Mouse (Mus musculus): Measurements from ENCODE around the gene Ttll1.

Gene Ttll1

GRCm38 (mm10) chr15:83510805-83511405 lies at the start of gene Ttll1:
TSS of gene Ttll1 (minus strand) at chr15:83510893.
- peak; percentile 96 for DNase-seq (ENCODE audit: low read depth, low spot score)

DNA sequence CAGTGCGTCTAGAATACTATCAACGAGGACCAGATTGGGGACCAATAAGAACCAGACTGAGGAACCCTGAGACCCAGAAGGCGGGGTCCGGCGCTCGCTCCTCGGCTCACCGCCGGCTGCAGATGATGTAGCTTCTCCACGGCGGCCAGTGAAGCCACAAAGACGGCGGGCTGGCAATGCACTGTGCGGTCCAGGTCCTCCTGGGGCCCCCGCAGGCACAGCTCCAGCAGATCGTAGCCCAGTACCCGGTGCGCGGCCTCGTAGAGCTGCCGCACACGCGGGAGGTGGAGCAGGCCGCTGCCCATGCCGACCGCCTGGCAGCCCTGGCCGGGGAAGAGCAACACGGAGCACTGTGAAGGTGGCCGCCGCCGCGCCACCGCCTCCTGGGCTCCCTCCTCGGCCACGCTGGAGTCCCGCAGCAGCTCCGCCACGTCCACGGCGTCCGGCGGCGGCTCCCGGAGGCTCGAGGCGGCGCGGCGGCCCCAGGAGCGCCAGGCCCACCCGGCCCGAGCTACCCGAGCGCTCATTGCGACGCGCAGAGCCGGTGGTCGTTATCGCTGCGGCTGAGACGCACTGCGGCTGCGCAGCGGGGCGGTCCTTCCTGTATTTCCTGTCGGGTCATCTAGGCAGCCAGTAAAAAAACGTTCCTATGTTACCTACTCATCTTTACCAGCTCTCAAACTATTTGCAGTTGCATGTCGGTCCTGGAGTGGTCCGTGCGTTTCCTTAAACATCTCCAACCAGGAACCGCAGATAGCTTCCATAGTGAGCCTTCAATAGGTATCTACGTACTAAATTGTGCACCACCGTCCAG lies 44.7 kb upstream of the Ttll1 start:
- peak; percentile 92 for DNase-seq (ENCODE audit: low read depth, low spot score)

DNA sequence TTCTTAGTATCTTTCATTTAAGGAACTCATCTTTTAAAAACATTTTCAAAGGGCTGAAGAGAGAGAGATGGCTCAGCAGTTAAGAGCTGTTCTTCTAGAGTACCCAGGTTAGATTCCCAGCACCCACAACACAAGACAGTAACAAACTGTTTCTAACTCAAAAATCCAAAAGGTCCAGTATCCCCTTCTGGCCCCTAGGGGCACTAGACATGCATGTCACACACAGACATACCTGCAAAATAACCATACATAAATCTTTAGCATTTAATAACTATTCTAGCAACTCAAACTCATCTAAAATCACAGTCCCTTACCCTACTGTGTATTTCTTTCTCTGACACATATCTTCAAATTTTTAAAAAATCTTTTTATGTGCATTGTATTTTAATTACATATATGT lies 43.1 kb upstream of the Ttll1 start:
- DNase-seq (ENCODE audit: low read depth, low spot score), result no peak

GRCm38 (mm10) chr15:83550137-83550536 lies 39.4 kb upstream of the Ttll1 start:
- DNase-seq (ENCODE audit: low read depth, low spot score), result no peak

DNA sequence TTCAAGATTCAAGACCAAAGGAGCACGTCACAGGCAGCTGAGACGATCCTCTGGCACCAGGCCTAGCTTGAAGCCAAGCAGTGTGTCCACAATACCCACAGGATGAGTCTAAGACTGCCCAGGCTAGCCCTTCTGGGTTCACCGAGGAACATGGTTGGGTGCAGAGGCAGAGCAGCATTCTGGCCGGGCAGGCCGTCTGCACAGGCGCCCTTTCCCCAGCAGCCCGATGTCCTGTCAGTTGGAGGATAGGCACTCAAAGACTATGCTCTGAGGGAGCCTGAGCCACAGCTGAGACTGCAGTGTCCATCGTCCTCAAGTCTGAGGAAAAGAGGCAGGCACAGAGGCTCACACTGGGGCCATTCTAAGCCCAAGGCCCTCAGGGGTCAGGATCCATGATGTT lies 36.5 kb upstream of the Ttll1 start:
- no peak for DNase-seq (ENCODE audit: low read depth, low spot score)

- DNase-seq (ENCODE audit: low read depth, low spot score), result no peak
Measured at GRCm38 (mm10) chr15:83546029-83546428, 35.3 kb upstream of the Ttll1 start.

DNA sequence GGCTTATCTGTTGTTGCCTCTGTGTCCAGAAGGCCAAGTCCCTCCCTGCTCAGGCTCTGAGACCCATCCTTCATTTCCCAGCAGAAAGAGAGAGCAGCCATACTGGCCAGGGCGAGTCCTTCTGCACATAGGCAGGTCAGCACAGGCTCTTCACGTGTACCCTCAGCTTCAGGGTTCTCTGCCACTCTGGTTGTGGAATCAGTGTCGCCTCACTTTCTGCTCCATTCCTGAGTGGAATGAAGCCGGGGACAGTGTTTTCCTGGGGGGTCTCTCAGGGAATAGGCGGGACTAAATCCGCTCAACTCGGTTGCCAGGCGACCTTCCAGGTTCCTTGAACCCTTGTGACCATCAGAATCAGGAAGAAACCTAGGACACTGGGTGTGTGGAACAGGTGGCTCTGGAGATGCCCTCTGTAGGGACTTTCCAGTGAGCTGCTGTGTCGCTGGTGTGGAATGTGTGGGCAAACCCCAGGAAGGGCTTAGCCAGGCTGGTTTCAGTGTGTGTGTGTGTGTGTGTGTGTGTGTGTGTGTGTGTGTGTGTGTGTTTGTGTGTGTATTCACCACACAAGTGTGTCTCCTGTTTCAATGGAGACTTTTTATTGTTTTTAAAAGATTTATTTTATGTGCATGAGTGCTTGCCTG lies 31.1 kb upstream of the Ttll1 start:
- no peak for DNase-seq (ENCODE audit: low read depth, low spot score)

- no peak for DNase-seq (ENCODE audit: low read depth, low spot score)
Measured at GRCm38 (mm10) chr15:83539905-83540304, 29.2 kb upstream of the Ttll1 start.

- DNase-seq (ENCODE audit: low read depth, low spot score), result no peak
Measured at GRCm38 (mm10) chr15:83538855-83539254, 28.2 kb upstream of the Ttll1 start.

DNA sequence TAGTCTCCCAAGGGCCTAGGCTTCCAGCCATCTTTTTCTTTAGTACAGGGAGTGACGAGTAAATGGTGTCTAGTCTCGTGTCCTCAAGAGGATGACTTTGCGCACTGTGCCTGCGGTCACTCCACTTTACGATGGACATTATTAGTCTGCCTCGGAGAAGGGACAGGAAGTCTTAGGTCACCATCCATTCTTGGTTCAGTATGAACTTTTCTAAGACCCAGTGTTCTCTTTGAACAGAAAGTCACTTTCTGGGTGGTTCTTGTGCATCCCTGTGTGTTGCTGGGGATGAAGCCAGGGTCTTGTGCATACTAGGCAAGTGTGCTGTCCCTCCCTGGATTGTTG lies 25.2 kb upstream of the Ttll1 start:
- DNase-seq (ENCODE audit: low read depth, low spot score), result no peak

GRCm38 (mm10) chr15:83534960-83535889 lies 24.5 kb upstream of the Ttll1 start:
- no peak for DNase-seq (ENCODE audit: low read depth, low spot score)

GRCm38 (mm10) chr15:83532606-83533005 lies 21.9 kb upstream of the Ttll1 start:
- DNase-seq (ENCODE audit: low read depth, low spot score), result no peak

DNA sequence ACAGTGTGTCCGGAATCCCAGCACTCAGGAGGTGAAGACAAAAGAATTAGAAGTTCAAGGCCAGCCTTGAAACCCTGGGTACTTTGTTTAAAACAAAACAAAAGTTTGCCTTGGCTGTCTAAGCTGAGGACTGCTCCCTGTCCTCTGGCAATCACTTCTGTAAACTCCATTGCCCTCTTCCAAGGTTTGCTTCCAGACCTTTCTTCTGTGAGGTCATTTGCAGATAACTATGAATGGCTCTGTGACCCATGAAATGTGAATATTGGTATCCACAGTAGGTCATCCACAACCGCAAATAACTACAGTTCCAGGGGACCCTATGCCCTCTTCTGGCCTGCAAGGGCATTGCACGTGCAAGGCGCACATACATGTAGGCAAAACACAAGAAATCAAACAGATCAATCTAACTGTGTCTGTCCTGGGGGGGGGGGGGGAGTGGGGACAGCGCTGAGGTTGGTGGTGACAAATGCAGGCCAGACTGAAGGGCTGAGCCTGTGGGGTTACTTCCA lies 21.3 kb upstream of the Ttll1 start:
- no peak for DNase-seq (ENCODE audit: low read depth, low spot score)

DNA sequence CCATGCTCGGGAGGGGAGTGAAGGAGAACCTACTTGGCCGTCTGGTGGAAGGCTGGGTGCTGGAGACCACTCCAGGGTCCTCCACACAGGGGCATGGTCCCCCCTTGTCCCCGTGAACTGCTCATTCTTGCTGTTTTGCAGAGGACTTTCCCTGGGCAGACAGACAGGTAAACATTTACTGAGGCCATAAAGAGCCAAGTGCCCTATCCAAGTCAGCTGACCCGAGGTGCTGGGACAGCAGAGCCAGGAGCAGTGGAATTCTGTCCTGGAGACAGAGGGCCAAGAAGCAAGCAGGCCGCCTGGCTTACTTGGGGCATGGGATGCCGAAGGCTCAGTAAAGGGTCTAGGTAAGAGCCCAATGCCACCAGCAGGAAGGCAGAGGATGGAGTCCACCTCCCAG lies 20.0 kb upstream of the Ttll1 start:
- no peak for DNase-seq (ENCODE audit: low read depth, low spot score)

- DNase-seq (ENCODE audit: low read depth, low spot score), result no peak
Measured at GRCm38 (mm10) chr15:83530233-83530632, 19.5 kb upstream of the Ttll1 start.

- DNase-seq (ENCODE audit: low read depth, low spot score), result no peak
Measured at GRCm38 (mm10) chr15:83529765-83530164, 19.1 kb upstream of the Ttll1 start.

DNA sequence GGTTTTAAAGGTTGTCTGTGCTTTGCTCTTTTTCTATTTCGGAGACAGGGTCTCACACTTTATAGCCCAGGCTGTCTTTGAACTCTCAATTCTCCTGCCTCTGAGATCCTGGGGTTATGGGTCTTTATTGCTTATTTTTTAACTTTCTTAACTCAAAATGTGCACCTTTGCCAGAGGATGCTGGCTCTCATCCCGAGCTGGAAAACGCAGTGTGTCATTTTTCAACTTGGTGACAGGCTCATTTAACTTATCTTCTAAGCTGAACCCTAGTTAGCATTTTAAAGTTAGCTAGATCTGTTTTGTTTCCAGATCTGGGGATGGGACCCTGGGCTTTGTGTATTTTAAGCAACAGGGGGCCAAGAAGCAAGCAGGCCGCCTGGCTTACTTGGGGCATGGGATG lies 18.2 kb upstream of the Ttll1 start:
- DNase-seq (ENCODE audit: low read depth, low spot score), result no peak

- DNase-seq (ENCODE audit: low read depth, low spot score), result no peak
Measured at GRCm38 (mm10) chr15:83527747-83528146, 17.1 kb upstream of the Ttll1 start.

- DNase-seq (ENCODE audit: low read depth, low spot score), result no peak
Measured at GRCm38 (mm10) chr15:83527092-83527437, 16.4 kb upstream of the Ttll1 start.

DNA sequence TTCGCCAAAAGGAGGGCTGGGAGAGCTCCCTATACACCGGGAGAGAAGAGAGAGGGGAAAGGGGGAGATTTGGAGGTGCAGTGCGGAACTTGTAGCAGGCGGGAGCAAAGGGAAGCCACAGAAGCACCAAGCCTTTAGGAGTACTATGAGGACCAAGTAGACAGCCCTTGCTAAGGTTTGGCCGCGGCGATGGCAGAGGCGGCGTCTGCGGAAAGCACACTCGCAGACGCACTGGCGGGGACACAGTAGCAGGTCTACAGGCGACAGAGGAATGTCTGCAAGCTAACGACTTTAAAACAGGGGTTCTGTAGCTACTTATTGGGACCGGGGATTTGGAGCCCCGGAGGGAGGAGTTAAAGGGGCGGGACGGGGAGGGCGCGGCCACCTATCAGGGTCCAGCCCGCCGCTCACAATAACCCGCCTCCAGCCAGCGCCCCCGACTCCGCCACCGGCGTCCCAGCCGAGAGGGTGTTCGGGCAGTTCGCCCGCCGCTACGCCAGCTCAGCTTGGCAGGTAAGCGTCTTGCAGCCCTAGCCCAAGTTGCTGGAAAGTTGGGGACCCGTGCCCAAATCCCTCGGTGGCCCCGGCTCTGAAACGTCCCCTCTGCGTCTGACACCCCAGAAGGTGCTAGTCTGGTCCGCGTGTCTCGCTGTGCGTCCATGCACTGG lies 15.9 kb upstream of the Ttll1 start, which contains the start of gene Bik:
Bik (plus strand) TSS at position 439 of the 668 bp plus-strand sequence.
- DNase-seq (ENCODE audit: low read depth, low spot score), result peak; percentile 63

DNA sequence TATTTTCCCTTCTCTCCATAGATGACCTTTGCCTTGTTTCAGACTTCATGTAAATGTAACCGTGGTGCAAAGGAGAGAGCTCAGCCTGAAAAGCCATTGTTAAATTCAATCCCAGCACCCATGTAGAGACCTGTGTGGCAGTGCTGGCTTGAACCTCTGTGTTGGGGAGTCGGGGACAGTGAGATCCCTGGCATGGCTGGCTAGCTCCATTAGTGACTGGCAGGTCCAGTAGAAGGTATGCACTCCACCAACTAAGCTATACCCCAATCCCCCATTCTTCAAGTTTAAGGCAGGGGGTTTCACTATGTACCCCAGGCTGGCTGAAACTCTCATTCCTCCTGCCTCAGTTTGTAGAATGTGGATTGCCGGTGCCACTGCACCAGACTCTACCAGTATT lies 13.6 kb upstream of the Ttll1 start:
- no peak for DNase-seq (ENCODE audit: low read depth, low spot score)

All from mesoderm, embryonic 11.5 days (tissue).